Mouse (Mus musculus): Measurements from ENCODE around the gene Amd1. TPM values are rescaled to one million over a fixed set of nuclear protein-coding genes. Genes with fewer than 3 reads are reported as not detected.

The Amd1 gene
- polyA plus RNA-seq, 1 experiment from 2014 or later: 61.8 TPM

DNA sequence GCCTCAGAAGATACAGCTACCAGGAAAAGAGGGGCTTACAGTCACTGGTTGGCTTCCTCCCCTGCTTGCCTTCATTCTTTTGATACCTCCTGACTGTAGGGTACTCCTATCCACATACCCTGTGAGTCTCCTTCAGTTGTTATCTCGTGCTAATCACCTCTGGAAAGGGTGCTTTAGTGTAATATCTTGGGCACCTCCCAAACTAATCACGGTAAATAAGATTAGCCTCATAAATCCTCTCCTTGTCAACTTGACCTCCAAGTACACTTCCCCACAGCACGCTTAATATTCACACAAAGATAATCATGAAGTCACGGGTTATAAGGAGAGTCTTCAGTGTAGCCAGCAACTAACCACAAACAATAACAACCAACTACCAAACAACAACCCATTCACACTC is 40.0 kb upstream of the Amd1 start:
- no peak for DNase-seq (ENCODE audit: low spot score)
- Histone ChIP-seq H3K27me3 (replicated peaks; ENCODE audit: control insufficient read depth, insufficient read depth, low read length) (no peaks in the 10 kb centered on the region), H3K9me3 (ENCODE audit: control insufficient read depth, low read length) (no peaks in the 10 kb centered on the region), H3K4me3 (ENCODE audit: low read depth, low read length) (no peak overlapping the region), H3K4me2 (ENCODE audit: low read depth, low read length) (no peak overlapping the region), H3K4me1 (ENCODE audit: control insufficient read depth, insufficient read depth, low read length) (no peaks in the 10 kb centered on the region), H3K27ac (replicated peaks; ENCODE audit: low read depth, low read length) (no peak overlapping the region), H3K9ac (ENCODE audit: low read depth, low read length) (no peak overlapping the region), H3K36me3 (ENCODE audit: control insufficient read depth, insufficient read depth, low read length) (no peaks in the 10 kb centered on the region)
- ATAC-seq (ENCODE audit: low read depth): no peak
- 81% methylated on average over 4 of the region's 4 CpGs for WGBS

DNA sequence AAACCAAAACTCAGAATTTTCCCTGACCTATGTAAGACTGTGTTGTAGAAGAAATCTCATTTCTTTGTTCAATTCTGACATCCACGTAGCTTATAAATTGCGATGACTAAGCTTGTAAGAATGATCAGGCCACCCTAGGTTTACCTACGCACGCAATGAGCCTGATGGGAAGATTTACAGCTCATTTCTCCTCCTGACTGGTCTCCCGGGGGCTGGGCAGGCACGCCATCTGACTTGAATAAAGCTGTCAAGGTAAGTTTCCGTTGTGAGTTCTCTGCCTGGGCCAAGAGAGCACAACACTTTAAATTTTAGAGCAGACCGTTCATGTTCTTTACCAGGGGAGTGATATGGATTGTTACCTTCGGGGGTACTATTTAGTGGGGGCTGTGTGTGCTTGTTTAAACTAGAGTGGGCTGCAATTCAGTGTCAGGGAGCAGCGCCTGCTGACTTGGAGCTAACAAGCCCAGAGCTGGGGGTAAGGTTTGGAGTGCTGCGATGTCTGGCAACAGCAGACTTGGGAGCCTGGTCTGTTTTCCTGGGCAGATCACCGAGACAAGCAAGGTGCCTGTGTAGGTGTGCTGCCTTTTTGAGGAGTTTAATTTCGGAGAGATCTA is 37.5 kb upstream of the Amd1 start, which contains the start of gene Cdk19:
TSS of gene Cdk19 (plus strand) at position 214 of the 614 bp plus-strand sequence.
- no peaks in the 10 kb centered on the region for H3K27me3 ChIP-seq (replicated peaks; ENCODE audit: control insufficient read depth, insufficient read depth, low read length)
- 0 out of 2 replicates have a peak within 1 kb of the TSS, but pooled peaks have one; percentile 33 for H3K27ac ChIP-seq (replicated peaks; ENCODE audit: low read depth, low read length)
- H3K36me3 ChIP-seq (ENCODE audit: control insufficient read depth, insufficient read depth, low read length): no peaks in the 10 kb centered on the region
- 23% methylated on average over 13 of the region's 13 CpGs for WGBS
- ATAC-seq (ENCODE audit: low read depth) (peak; percentile 60; the same call in 1 of the 2 replicates), DNase-seq (ENCODE audit: low spot score) (peak; percentile 48)
- H3K4me1 ChIP-seq (ENCODE audit: control insufficient read depth, insufficient read depth, low read length): no peaks in the 10 kb centered on the region
- no peak within 1 kb of the TSS for H3K9ac ChIP-seq (ENCODE audit: low read depth, low read length)
- H3K4me2 ChIP-seq (ENCODE audit: low read depth, low read length): peak within 1 kb of the TSS; percentile 16; the same call in 1 of the 2 replicates
- no peaks in the 10 kb centered on the region for H3K9me3 ChIP-seq (ENCODE audit: control insufficient read depth, low read length)
- H3K4me3 ChIP-seq (ENCODE audit: low read depth, low read length): no peak within 1 kb of the TSS

DNA sequence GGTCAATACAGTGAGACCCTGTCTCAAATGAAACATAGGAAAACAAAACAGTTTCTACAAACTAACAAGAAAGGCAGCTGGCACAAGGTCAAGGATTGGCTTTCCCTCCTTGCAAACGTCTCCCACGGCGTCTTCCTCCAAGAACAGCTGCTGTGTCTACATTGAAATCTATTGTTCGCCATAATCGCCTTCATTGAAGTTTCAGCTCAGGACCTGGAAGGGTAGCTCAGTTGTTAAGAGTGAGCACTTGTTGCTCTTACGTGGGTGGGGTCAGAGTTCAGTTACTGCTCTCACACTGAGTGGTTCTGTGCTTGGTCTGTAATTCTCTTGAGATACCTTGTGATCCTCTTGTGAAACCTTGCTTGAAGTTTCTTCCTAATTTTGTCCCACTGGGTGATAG is 30.9 kb upstream of the Amd1 start:
- DNase-seq (ENCODE audit: low spot score) (no peak), ATAC-seq (ENCODE audit: low read depth) (no peak)
- Histone ChIP-seq H3K4me1 (ENCODE audit: control insufficient read depth, insufficient read depth, low read length) (no peaks in the 10 kb centered on the region), H3K27me3 (replicated peaks; ENCODE audit: control insufficient read depth, insufficient read depth, low read length) (no peaks in the 10 kb centered on the region), H3K36me3 (ENCODE audit: control insufficient read depth, insufficient read depth, low read length) (no peaks in the 10 kb centered on the region), H3K4me3 (ENCODE audit: low read depth, low read length) (no peak overlapping the region), H3K27ac (replicated peaks; ENCODE audit: low read depth, low read length) (no peak overlapping the region), H3K9me3 (ENCODE audit: control insufficient read depth, low read length) (no peaks in the 10 kb centered on the region), H3K4me2 (ENCODE audit: low read depth, low read length) (no peak overlapping the region), H3K9ac (ENCODE audit: low read depth, low read length) (no peak overlapping the region)
- WGBS: 62% methylated on average over 6 of the region's 6 CpGs

DNA sequence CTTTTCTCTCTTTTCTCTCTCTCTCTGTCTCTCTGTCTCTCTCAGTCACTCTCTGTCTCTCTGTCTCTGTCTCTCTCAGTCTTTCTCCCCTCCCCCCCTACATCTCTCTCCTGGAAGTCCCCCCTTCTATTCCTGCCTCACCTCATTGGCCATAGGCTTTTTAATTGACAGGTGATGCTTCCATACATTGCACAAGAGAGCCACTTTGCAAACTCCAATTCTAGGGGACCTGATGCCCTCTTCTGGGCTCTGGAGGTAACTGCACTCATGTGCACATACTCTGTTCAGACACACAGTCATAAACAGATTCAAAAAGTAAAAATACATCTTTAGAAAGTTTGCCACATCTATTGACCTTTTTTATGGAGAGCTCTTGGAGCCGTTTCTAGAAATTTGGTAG is 28.3 kb upstream of the Amd1 start:
- WGBS: 72% methylated on average over 1 of the region's 1 CpGs
- no peak overlapping the region for H3K4me2 ChIP-seq (ENCODE audit: low read depth, low read length)
- no peak for ATAC-seq (ENCODE audit: low read depth)

DNA sequence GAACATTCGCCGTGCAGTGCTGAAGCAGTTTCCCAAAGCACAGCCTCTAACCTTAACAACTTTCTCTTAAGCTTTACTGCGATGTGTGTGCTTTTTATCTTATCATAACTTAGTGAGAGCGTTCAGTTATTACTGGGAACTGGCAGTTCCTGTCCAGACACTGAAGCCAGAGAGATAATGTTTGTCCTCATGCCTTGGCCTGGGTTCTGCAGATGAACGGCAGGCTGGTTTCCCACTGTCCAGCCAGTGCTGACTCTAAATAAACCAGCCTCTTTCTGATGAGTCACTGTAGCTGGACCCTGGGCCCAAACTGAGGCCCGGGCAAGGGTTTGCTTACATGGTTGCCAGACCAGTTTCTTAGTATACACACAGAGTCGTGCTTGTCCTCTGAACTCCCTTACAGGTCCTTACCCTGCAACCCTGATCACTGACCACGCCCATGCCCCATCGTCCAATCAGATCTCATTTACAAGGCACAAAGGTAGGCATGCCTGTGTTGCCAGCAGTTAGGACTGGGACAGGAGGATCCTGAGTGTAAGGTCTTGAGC is 26.1 kb upstream of the Amd1 start:
- H3K4me1 ChIP-seq (ENCODE audit: control insufficient read depth, insufficient read depth, low read length): no peaks in the 10 kb centered on the region
- H3K9ac ChIP-seq (ENCODE audit: low read depth, low read length): no peak overlapping the region

More for the DNA sequence above, 28.3 kb upstream of the Amd1 start:
- Histone ChIP-seq H3K4me1 (ENCODE audit: control insufficient read depth, insufficient read depth, low read length) (no peaks in the 10 kb centered on the region), H3K9me3 (ENCODE audit: control insufficient read depth, low read length) (no peaks in the 10 kb centered on the region), H3K27me3 (replicated peaks; ENCODE audit: control insufficient read depth, insufficient read depth, low read length) (no peaks in the 10 kb centered on the region), H3K9ac (ENCODE audit: low read depth, low read length) (no peak overlapping the region), H3K27ac (replicated peaks; ENCODE audit: low read depth, low read length) (no peak overlapping the region), H3K36me3 (ENCODE audit: control insufficient read depth, insufficient read depth, low read length) (no peaks in the 10 kb centered on the region), H3K4me3 (ENCODE audit: low read depth, low read length) (no peak overlapping the region)
- DNase-seq (ENCODE audit: low spot score): no peak

DNA sequence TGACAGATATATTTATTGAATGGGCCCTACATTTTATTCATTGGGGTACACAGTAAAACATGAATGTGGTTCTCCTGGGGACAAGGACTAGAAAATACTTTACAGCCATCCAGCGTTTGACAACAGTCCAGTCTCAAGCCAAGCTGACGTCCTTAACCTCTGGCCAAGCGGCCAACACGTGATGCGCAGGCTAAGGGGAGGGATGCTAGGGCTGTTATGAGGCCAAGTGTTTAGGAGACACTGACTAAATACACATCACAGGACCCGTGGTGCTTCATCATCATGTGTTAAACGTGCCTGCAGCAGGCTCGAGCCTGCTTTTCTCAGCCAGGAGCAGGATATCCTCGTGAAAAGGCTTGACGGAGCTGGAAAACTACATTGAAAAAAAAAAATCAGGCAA is 18.3 kb upstream of the Amd1 start:
- no peak overlapping the region for H3K27ac ChIP-seq (replicated peaks; ENCODE audit: low read depth, low read length)
- DNase-seq (ENCODE audit: low spot score) (no peak), ATAC-seq (ENCODE audit: low read depth) (no peak)
- H3K36me3 ChIP-seq (ENCODE audit: control insufficient read depth, insufficient read depth, low read length): no peaks in the 10 kb centered on the region
- no peaks in the 10 kb centered on the region for H3K27me3 ChIP-seq (replicated peaks; ENCODE audit: control insufficient read depth, insufficient read depth, low read length)
- H3K9ac ChIP-seq (ENCODE audit: low read depth, low read length): no peak overlapping the region
- H3K4me3 ChIP-seq (ENCODE audit: low read depth, low read length): no peak overlapping the region
- H3K4me2 ChIP-seq (ENCODE audit: low read depth, low read length): no peak overlapping the region
- 88% methylated on average over 10 of the region's 10 CpGs for WGBS
- H3K9me3 ChIP-seq (ENCODE audit: control insufficient read depth, low read length): no peaks in the 10 kb centered on the region
- H3K4me1 ChIP-seq (ENCODE audit: control insufficient read depth, insufficient read depth, low read length): no peaks in the 10 kb centered on the region

More for the DNA sequence above, 26.1 kb upstream of the Amd1 start:
- H3K9me3 ChIP-seq (ENCODE audit: control insufficient read depth, low read length): no peaks in the 10 kb centered on the region
- H3K27ac ChIP-seq (replicated peaks; ENCODE audit: low read depth, low read length): no peak overlapping the region
- no peak overlapping the region for H3K4me3 ChIP-seq (ENCODE audit: low read depth, low read length)
- no peaks in the 10 kb centered on the region for H3K27me3 ChIP-seq (replicated peaks; ENCODE audit: control insufficient read depth, insufficient read depth, low read length)
- ATAC-seq (ENCODE audit: low read depth): no peak
- no peaks in the 10 kb centered on the region for H3K36me3 ChIP-seq (ENCODE audit: control insufficient read depth, insufficient read depth, low read length)
- DNase-seq (ENCODE audit: low spot score): no peak
- WGBS: 78% methylated on average over 9 of the region's 9 CpGs
- H3K4me2 ChIP-seq (ENCODE audit: low read depth, low read length): no peak overlapping the region

DNA sequence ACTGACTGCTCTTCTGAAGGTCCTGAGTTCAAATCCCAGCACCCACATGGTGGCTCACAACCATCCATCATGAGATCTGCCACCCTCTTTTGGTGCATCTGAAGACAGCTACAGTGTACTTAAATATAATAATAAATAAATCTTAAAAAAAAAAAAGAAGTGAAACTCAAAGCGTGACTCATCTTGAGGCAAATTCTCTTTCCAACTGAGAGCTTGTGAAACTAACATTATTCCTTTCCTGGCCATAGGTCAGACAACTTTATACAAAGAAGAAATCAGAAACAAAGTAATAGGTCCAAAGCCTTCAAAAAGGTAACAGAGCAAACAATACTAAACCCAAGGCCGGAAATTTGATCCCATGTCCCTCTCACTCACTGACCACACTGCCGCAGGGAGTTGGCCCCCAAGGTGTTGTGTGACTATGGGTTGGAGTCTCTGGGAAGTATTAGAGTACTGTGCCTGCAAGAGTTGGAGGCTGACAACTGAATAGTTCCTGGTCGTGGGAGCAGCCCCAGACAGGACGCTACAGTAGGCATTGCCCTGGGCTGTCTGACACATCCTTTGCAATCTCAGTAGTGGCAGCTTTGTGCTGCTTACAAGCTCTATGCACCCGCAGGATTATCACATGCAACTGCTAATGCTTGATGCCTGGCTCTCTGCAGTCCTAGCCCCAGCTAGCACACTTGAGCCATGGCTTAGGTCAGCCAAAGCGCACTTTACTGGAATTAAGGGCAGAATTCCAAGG is 15.0 kb upstream of the Amd1 start:
- no peak for DNase-seq (ENCODE audit: low spot score)
- WGBS: 34% methylated on average over 7 of the region's 7 CpGs
- Histone ChIP-seq H3K4me2 (ENCODE audit: low read depth, low read length) (no peak overlapping the region), H3K9me3 (ENCODE audit: control insufficient read depth, low read length) (no peaks in the 10 kb centered on the region), H3K36me3 (ENCODE audit: control insufficient read depth, insufficient read depth, low read length) (no peaks in the 10 kb centered on the region), H3K27ac (replicated peaks; ENCODE audit: low read depth, low read length) (no peak overlapping the region), H3K9ac (ENCODE audit: low read depth, low read length) (no peak overlapping the region), H3K27me3 (replicated peaks; ENCODE audit: control insufficient read depth, insufficient read depth, low read length) (no peaks in the 10 kb centered on the region), H3K4me1 (ENCODE audit: control insufficient read depth, insufficient read depth, low read length) (no peaks in the 10 kb centered on the region), H3K4me3 (ENCODE audit: low read depth, low read length) (no peak overlapping the region)
- ATAC-seq (ENCODE audit: low read depth): no peak

DNA sequence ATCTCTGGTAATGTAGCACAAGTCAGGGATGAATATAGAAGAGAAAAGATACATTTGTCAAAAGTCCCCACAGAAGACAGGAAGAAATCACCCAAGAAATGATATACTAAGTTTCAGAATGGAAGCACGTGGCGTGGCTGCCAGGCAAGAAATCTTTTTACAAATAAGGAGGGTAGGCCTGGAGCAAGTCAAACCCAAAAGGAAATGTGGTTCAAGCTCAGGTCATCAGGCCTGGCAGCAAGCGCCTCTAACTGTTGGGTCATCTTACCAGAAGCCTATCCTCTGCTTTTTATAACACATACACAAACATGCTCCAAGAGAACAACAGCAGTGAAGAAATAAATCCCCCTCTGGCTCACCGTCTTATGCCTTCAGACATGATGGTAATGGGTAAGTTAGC is 10.8 kb upstream of the Amd1 start:
- Histone ChIP-seq H3K9me3 (ENCODE audit: control insufficient read depth, low read length) (no peaks in the 10 kb centered on the region), H3K27me3 (replicated peaks; ENCODE audit: control insufficient read depth, insufficient read depth, low read length) (no peaks in the 10 kb centered on the region), H3K9ac (ENCODE audit: low read depth, low read length) (no peak overlapping the region), H3K27ac (replicated peaks; ENCODE audit: low read depth, low read length) (no peak overlapping the region), H3K4me1 (ENCODE audit: control insufficient read depth, insufficient read depth, low read length) (no peaks in the 10 kb centered on the region), H3K4me2 (ENCODE audit: low read depth, low read length) (no peak overlapping the region), H3K36me3 (ENCODE audit: control insufficient read depth, insufficient read depth, low read length) (no peaks in the 10 kb centered on the region), H3K4me3 (ENCODE audit: low read depth, low read length) (no peak overlapping the region)
- WGBS: 69% methylated on average over 4 of the region's 4 CpGs
- DNase-seq (ENCODE audit: low spot score) (no peak), ATAC-seq (ENCODE audit: low read depth) (no peak)

Data from embryonic facial prominence, embryonic 14.5 days (tissue).